Mouse (Mus musculus): ENCODE data around the gene Poc1b.
A peak's percentile ranks its signal among the peaks of the same experiment; 100 is the strongest.

DNA sequence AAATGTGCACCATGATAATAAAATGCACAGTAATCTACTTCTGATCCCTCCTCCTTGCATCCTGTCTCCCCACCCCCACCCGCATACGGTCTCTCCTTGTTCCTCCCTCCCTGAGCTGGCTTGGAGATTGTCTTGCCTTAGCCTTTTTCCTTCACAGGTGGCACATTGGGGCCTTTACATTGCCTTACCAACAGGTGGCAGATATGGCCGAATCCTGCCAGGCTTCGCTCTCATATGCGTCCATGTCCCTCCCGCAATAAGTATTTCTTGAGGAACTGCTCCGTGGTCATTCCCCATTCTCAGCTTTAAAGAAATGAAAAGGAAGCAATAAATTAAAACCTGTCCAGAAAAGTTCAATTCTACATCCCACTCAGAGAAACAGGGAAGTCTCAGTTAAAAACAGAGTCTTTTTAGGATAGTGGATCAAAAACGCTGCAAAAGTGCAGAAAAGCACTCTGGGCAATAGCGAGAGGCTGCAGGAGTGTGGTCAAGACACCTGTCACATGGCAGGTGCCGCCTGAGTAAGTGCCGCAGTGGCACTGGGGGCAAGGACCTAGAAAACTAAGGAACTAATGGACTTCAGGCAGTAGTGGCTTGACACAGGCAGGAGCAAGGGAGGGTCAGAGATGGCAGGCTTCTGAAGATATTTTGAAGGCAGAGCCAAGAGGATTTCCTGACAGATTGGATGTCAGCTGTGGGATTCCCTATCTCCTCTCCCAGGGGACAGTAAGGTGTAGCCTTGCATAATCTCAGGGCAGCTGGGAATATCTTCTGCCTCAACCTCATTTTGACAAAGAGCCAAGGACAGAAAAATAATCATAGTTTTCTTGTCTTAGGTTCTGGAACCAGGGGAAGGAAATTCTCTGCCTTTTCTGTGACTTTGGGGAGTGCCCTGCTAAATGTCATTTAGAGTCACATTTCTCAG lies 62.3 kb downstream of the Poc1b start:
- TF ChIP-seq CTCF (IDR thresholded peaks at IDR 0.05; ENCODE audit: extremely low read depth, insufficient read depth, insufficient read length, insufficient replicate concordance) (peak; percentile 22; the same call in 1 of the 2 replicates), POLR2A (IDR thresholded peaks at IDR 0.05; ENCODE audit: low read depth, low read length) (no peak)
